Mouse (Mus musculus): Measurements from ENCODE around the gene Pglyrp2.

GRCm38 (mm10) chr17:32396266-32396665, 27.7 kb downstream of the Pglyrp2 start:
- TF ChIP-seq CTCF (IDR thresholded peaks at IDR 0.05; ENCODE audit: low read depth, low read length), result no peak
- TF ChIP-seq POLR2AphosphoS5 (IDR thresholded peaks at IDR 0.05; ENCODE audit: insufficient replicate concordance, low read depth, low read length), result no peak
- TF ChIP-seq GATA1 (IDR thresholded peaks at IDR 0.05; ENCODE audit: borderline replicate concordance, low read length), result no peak
